ENCODE assay signal across 8 mouse cellular contexts in the genomic region with DNA sequence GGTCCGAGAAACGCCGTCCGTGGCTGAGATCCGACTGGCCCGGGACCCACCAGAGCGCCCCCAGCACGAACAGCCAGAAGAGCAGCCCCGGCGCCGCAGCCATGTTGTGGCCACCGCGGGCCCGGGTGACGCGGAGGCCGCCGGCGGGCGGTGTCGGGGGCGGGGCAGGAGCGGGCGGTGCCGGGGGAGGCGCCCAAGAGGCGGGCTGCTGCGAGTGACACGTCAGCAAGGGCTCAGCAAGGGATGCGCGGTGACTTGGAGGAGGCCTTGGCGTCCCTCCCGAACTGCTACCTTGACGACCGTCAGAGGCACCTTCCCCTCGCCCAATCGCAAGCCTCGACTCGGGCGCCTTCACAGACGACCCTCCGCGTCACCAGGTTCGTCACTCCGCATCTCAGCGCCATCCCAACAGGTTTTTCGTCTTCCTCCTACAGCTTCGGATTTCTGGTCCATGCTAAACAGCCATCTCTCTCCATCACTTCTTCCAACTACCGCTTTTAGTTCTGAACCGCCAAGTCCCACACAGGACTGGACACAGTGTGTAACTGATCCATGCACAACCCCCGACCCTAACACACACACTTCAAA. TPM values are rescaled to one million over a fixed set of nuclear protein-coding genes. Genes with fewer than 3 reads are reported as not detected.
DNase-seq lines count a peak whose midpoint lies in the region; ATAC-seq and TF ChIP-seq lines count a peak whose summit lies in the region.

Gene Mia3 (minus strand): TSS at position 127 of the 588 bp plus-strand sequence.

- peaks cover 12% of the 10 kb centered on the region for H3K36me3 ChIP-seq in embryonic facial prominence, embryonic 14.5 days (ENCODE audit: control insufficient read depth, insufficient read depth, low read length)
- peaks cover 14% of the 10 kb centered on the region for H3K36me3 ChIP-seq in limb, embryonic 14.5 days (ENCODE audit: control insufficient read depth, insufficient read depth, low read length)
- peaks cover 5% of the 10 kb centered on the region for H3K36me3 ChIP-seq in midbrain, postnatal 0 days (ENCODE audit: insufficient read depth, low read length)

- peak within 1 kb of the TSS; percentile 76; the same call in 1 of the 2 replicates for H3K27ac ChIP-seq in embryonic facial prominence, embryonic 14.5 days (replicated peaks; ENCODE audit: low read depth, low read length)
- H3K27ac ChIP-seq in limb, embryonic 14.5 days (replicated peaks; ENCODE audit: low read depth, low read length) = peak within 1 kb of the TSS; percentile 81
- H3K27ac ChIP-seq in midbrain, postnatal 0 days (ENCODE audit: low read depth, low read length) = peak within 1 kb of the TSS; percentile 71

- H3K4me2 ChIP-seq in embryonic facial prominence, embryonic 14.5 days (ENCODE audit: low read depth, low read length) = peak within 1 kb of the TSS; percentile 64
- peak within 1 kb of the TSS; percentile 78 for H3K4me2 ChIP-seq in limb, embryonic 14.5 days (replicated peaks; ENCODE audit: low read depth, low read length, severe bottlenecking)
- peak within 1 kb of the TSS; percentile 93 for H3K4me2 ChIP-seq in midbrain, postnatal 0 days (ENCODE audit: low read depth, low read length, poor library complexity, severe bottlenecking)

- peak within 1 kb of the TSS; percentile 79 for H3K4me3 ChIP-seq in embryonic facial prominence, embryonic 14.5 days (ENCODE audit: low read depth, low read length)
- peak within 1 kb of the TSS; percentile 90 for H3K4me3 ChIP-seq in limb, embryonic 14.5 days (replicated peaks; ENCODE audit: low read length)
- H3K4me3 ChIP-seq in midbrain, postnatal 0 days (ENCODE audit: low read depth, low read length) = peak within 1 kb of the TSS; percentile 72

- H3K9ac ChIP-seq in embryonic facial prominence, embryonic 14.5 days (ENCODE audit: low read depth, low read length) = peak within 1 kb of the TSS; percentile 92
- peak within 1 kb of the TSS; percentile 92 for H3K9ac ChIP-seq in limb, embryonic 14.5 days (ENCODE audit: low read depth, low read length, severe bottlenecking)
- peak within 1 kb of the TSS; percentile 79 for H3K9ac ChIP-seq in midbrain, postnatal 0 days (replicated peaks; ENCODE audit: low read length, poor library complexity, severe bottlenecking)

- peaks cover 10% of the 10 kb centered on the region for H3K4me1 ChIP-seq in embryonic facial prominence, embryonic 14.5 days (ENCODE audit: control insufficient read depth, insufficient read depth, low read length)
- H3K4me1 ChIP-seq in limb, embryonic 14.5 days (ENCODE audit: control insufficient read depth, insufficient read depth, low read length) = peaks cover 11% of the 10 kb centered on the region
- peaks cover 5% of the 10 kb centered on the region; the same call in 1 of the 2 replicates for H3K4me1 ChIP-seq in midbrain, postnatal 0 days (ENCODE audit: insufficient read depth, low read length)

- peak; percentile 97 for ATAC-seq in embryonic facial prominence, embryonic 14.5 days (ENCODE audit: low read depth)
- peak; percentile 99 for ATAC-seq in limb, embryonic 14.5 days (ENCODE audit: low FRiP score, low read depth)
- peak; percentile 99 for ATAC-seq in midbrain, postnatal 0 days (ENCODE audit: low FRiP score)

- no peaks in the 10 kb centered on the region for H3K9me3 ChIP-seq in embryonic facial prominence, embryonic 14.5 days (ENCODE audit: control insufficient read depth, low read length)
- H3K9me3 ChIP-seq in limb, embryonic 14.5 days (ENCODE audit: control insufficient read depth, low read length) = no peaks in the 10 kb centered on the region
- H3K9me3 ChIP-seq in midbrain, postnatal 0 days (ENCODE audit: low read length) = no peaks in the 10 kb centered on the region

- no peak; the same call in 1 of the 2 replicates for TF ChIP-seq CTCF in midbrain, postnatal 0 days (IDR thresholded peaks at IDR 0.05)

- H3K27me3 ChIP-seq in embryonic facial prominence, embryonic 14.5 days (replicated peaks; ENCODE audit: control insufficient read depth, insufficient read depth, low read length) = no peaks in the 10 kb centered on the region
- no peaks in the 10 kb centered on the region for H3K27me3 ChIP-seq in limb, embryonic 14.5 days (ENCODE audit: control insufficient read depth, insufficient read depth, low read length)
- no peaks in the 10 kb centered on the region for H3K27me3 ChIP-seq in midbrain, postnatal 0 days (ENCODE audit: insufficient read depth, low read length)

- TF ChIP-seq POLR2A in limb, embryonic 14.5 days (IDR thresholded peaks at IDR 0.05; ENCODE audit: borderline replicate concordance, extremely low read depth, insufficient read depth, insufficient read length) = peak; percentile 79; the same call in 1 of the 2 replicates

- under 1% methylated on average over 24 of the region's 51 CpGs for WGBS in embryonic facial prominence, embryonic 14.5 days
- 0% methylated on average over 41 of the region's 51 CpGs for WGBS in limb, embryonic 14.5 days
- WGBS in midbrain, postnatal 0 days = under 1% methylated on average over 45 of the region's 51 CpGs

- DNase-seq in 3T3-L1 (ENCODE audit: low read depth, low spot score) = peak; percentile 98
- DNase-seq in adrenal gland, postnatal 4 days (ENCODE audit: low spot score in 2 of 2) = peak; percentile 83 to 84
- DNase-seq in embryonic facial prominence, embryonic 14.5 days (ENCODE audit: low spot score) = peak; percentile 99
- peak; percentile 91 for DNase-seq in heart, adult 8-10 months (ENCODE audit: low spot score)
- peak; percentile 95 for DNase-seq in kidney, adult 9 months
- peak; percentile 98 for DNase-seq in limb, embryonic 14.5 days (ENCODE audit: low spot score)
- DNase-seq in midbrain, postnatal 0 days (ENCODE audit: low spot score) = peak; percentile 98
- peak; percentile 83 to 86 for DNase-seq in spleen, postnatal 14 days (ENCODE audit: low spot score in 2 of 2)

RNA-seq across cellular contexts. Expression of gene Mia3, which starts in this region (rescaled TPM):
- total RNA-seq in adrenal gland, postnatal 4 days (2021) = 100 to 1,000 TPM; 168 to 179 TPM
- polyA plus RNA-seq in embryonic facial prominence, embryonic 14.5 days (2014; fragmentation: Nextera tagmentation; extraction: Ambion mirVana) = 125 and 127 TPM in 2 replicates
- 100 to 1,000 TPM; 115 to 126 (median 124) TPM for total RNA-seq in heart, adult 8-10 months (2022)
- 117 and 139 TPM in 2 replicates for polyA plus RNA-seq in limb, embryonic 14.5 days (2012; rRNA removed)
- 116 and 118 TPM in 2 replicates for polyA plus RNA-seq in limb, embryonic 14.5 days (2014; fragmentation: Nextera tagmentation; extraction: Ambion mirVana)
- 132 and 137 TPM in 2 replicates for total RNA-seq in midbrain, postnatal 0 days (2014; rRNA removed)
- 87.9 and 108 TPM in 2 replicates for polyA plus RNA-seq in midbrain, postnatal 0 days (2015; fragmentation: Nextera tagmentation; extraction: Ambion mirVana)

Comparison
In these comparisons a context has a peak if more than half of its experiments do, and no peak if none do; other contexts are left out.
1. Peak in every context shown above with its lines: DNase-seq, ATAC-seq, H3K4me3 ChIP-seq and H3K27ac ChIP-seq.